Mouse (Mus musculus): ENCODE data around the gene Cep295nl.

Cep295nl gene

GRCm38 (mm10) chr11:118355205-118355604 is 12.9 kb upstream of the Cep295nl start:
- DNase-seq (ENCODE audit: low spot score in 2 of 2), result peak in 1 of 2 experiments; percentile 87

GRCm38 (mm10) chr11:118354636-118355191 is 12.4 kb upstream of the Cep295nl start:
- no peak for DNase-seq (ENCODE audit: low spot score in 2 of 2)

GRCm38 (mm10) chr11:118349494-118349893 is 7.2 kb upstream of the Cep295nl start:
- DNase-seq (ENCODE audit: low spot score in 2 of 2), result no peak

GRCm38 (mm10) chr11:118348877-118349276 is 6.6 kb upstream of the Cep295nl start:
- DNase-seq (ENCODE audit: low spot score in 2 of 2), result no peak

GRCm38 (mm10) chr11:118348419-118348818 is 6.1 kb upstream of the Cep295nl start:
- no peak for DNase-seq (ENCODE audit: low spot score in 2 of 2)

- DNase-seq (ENCODE audit: low spot score in 2 of 2), result no peak
These were observed 5.6 kb upstream of the Cep295nl start for GRCm38 (mm10) chr11:118347911-118348310.

GRCm38 (mm10) chr11:118347391-118347790 is 5.1 kb upstream of the Cep295nl start:
- no peak for DNase-seq (ENCODE audit: low spot score in 2 of 2)

GRCm38 (mm10) chr11:118346395-118347096 is 4.2 kb upstream of the Cep295nl start:
- no peak for DNase-seq (ENCODE audit: low spot score in 2 of 2)

GRCm38 (mm10) chr11:118345693-118346092 is 3.4 kb upstream of the Cep295nl start:
- DNase-seq (ENCODE audit: low spot score in 2 of 2), result no peak

- no peak for DNase-seq (ENCODE audit: low spot score in 2 of 2)
These were observed 1.3 kb upstream of the Cep295nl start for GRCm38 (mm10) chr11:118343629-118344028.

- DNase-seq (ENCODE audit: low spot score in 2 of 2), result peak in 1 of 2 experiments; percentile 74
These were observed 4.7 kb downstream of the Cep295nl start for GRCm38 (mm10) chr11:118337491-118338168.

GRCm38 (mm10) chr11:118333431-118333830 is 8.9 kb downstream of the Cep295nl start:
- no peak for DNase-seq (ENCODE audit: low spot score in 2 of 2)

- DNase-seq (ENCODE audit: low spot score in 2 of 2), result no peak
These were observed 9.9 kb downstream of the Cep295nl start for GRCm38 (mm10) chr11:118332376-118332775.

GRCm38 (mm10) chr11:118330777-118331176 is 11.5 kb downstream of the Cep295nl start:
- peak in 1 of 2 experiments; percentile 75 for DNase-seq (ENCODE audit: low spot score in 2 of 2)

- DNase-seq (ENCODE audit: low spot score in 2 of 2), result no peak
These were observed 11.9 kb downstream of the Cep295nl start for GRCm38 (mm10) chr11:118330361-118330760.

- no peak for DNase-seq (ENCODE audit: low spot score in 2 of 2)
These were observed 13.4 kb downstream of the Cep295nl start for GRCm38 (mm10) chr11:118328947-118329346.

GRCm38 (mm10) chr11:118328511-118328910 is 13.8 kb downstream of the Cep295nl start:
- no peak for DNase-seq (ENCODE audit: low spot score in 2 of 2)

- peak; percentile 78 to 93 for DNase-seq (ENCODE audit: low spot score in 2 of 2)
These were observed 15.0 kb downstream of the Cep295nl start for GRCm38 (mm10) chr11:118326991-118327971.

GRCm38 (mm10) chr11:118326491-118326890 is 15.8 kb downstream of the Cep295nl start:
- no peak for DNase-seq (ENCODE audit: low spot score in 2 of 2)

GRCm38 (mm10) chr11:118324541-118324940 is 17.8 kb downstream of the Cep295nl start:
- no peak for DNase-seq (ENCODE audit: low spot score in 2 of 2)

GRCm38 (mm10) chr11:118323974-118324373 is 18.3 kb downstream of the Cep295nl start:
- no peak for DNase-seq (ENCODE audit: low spot score in 2 of 2)

- DNase-seq (ENCODE audit: low spot score in 2 of 2), result no peak
These were observed 19.7 kb downstream of the Cep295nl start for GRCm38 (mm10) chr11:118322647-118323046.
